Mouse (Mus musculus): ENCODE measurements around the gene 1700016K19Rik. TPM values are rescaled to one million over a fixed set of nuclear protein-coding genes. Genes with fewer than 3 reads are reported as not detected.
A peak's percentile ranks its signal among the peaks of the same experiment; 100 is the strongest.

The 1700016K19Rik gene
- polyA plus RNA-seq, 1 experiment, result not detected

DNA sequence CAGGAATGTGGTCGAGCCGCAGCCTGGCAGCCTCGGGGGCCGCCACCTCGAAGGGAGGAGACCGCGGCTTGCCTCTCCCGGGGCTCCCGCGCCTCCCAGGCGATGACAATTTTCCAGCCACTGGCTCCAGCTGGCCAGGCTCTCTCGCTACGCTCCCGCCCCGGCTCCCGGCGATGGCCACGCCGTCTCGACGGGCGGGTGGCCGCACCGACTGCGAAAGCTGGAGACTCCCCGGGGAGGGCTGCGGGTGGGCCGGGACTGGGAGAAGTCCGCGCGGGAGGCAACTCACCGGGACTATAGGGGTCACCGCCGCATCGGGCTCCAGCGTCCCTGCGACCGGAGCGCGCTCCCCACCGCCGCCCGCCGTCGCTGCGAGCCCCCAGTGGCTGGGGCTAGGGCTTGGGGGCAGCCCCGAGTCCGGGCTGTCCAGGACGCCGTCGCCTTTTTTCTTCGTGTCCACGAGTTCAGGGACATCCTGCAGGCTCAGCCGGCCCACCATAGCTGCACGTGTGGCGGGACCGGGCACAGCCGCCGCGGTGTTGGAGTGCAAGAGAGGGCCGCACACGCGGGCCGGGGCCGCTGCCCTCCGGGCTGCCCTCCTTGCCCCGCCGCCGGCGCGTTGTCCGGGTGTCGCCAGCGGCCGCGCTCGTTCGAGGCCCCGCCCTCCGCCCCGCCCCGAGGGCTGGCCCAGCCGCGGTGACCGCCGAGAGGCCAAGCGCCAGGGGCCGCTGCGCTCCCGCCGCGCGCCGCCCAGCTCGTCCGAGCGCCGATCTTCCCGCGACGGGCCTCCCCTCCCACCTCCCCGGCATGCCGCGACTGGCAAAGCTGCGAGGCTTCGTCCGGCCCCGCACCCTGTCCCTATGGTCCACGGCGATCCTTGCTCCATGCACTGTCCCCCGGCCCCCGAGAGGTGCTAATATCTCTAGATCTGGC, 27.7 kb downstream of the 1700016K19Rik start, which contains the start of gene Rflnb:
Rflnb (minus strand) TSS at position 644 of the 933 bp plus-strand sequence.
- peak within 1 kb of the TSS; percentile 55 for H3K4me3 ChIP-seq (ENCODE audit: insufficient read depth, low read length)
- no peaks in the 10 kb centered on the region for H3K4me1 ChIP-seq (ENCODE audit: control insufficient read depth, insufficient read depth, low read length)
- TF ChIP-seq POLR2A (IDR thresholded peaks at IDR 0.05; ENCODE audit: low read depth, low read length) (peak; percentile 69), CTCF (IDR thresholded peaks at IDR 0.05; ENCODE audit: borderline replicate concordance, insufficient read depth, low read length) (no peak)
- H3K27ac ChIP-seq (ENCODE audit: insufficient read depth, low read length), result peak within 1 kb of the TSS; percentile 30

DNA sequence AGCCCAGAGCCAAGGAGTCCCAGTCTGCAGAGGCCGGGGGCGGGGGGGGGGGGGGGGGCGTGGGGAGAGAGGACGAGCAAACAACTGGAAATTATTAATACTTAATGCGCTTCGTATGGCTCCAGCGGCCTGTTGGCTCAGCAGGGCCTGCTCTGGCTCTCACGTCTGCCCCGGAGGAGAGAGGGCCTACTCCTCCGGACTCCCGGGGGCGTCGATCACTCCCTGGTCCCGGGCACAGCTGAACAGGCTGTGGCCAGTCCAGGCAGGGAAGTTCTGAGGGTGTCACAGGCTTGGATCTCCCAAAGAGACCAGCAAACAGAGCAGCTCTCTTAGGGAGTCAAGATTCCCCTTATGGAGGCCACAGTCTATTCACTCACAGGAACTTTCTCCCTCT, 28.4 kb downstream of the 1700016K19Rik start:
- no peak for TF ChIP-seq POLR2A (IDR thresholded peaks at IDR 0.05; ENCODE audit: low read depth, low read length)
- no peak for TF ChIP-seq CTCF (IDR thresholded peaks at IDR 0.05; ENCODE audit: borderline replicate concordance, insufficient read depth, low read length)
- no peak overlapping the region for H3K4me3 ChIP-seq (ENCODE audit: insufficient read depth, low read length)
- no peaks in the 10 kb centered on the region for H3K4me1 ChIP-seq (ENCODE audit: control insufficient read depth, insufficient read depth, low read length)
- peak overlapping the region; percentile 30 for H3K27ac ChIP-seq (ENCODE audit: insufficient read depth, low read length)

DNA sequence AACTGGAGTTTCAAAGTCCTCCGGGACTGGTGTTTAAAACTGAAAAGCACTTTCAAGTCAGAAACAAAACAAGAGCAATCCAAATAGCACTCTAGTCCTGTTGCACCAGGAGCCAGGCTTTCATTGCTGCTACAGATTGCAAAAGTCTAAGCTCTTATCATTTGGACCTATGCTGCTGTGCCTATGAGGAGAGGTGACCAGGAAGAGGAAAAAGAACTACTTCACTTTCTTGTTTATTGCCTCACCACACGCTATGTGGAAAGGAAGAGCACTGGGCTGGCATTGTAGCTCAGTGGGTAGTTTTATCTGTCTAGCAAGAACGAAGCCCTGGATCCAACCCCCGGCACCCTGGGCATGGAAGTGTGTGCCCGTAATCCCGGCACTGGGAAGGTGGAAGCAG, 33.6 kb downstream of the 1700016K19Rik start:
- Histone ChIP-seq H3K4me1 (ENCODE audit: control insufficient read depth, insufficient read depth, low read length) (no peaks in the 10 kb centered on the region), H3K4me3 (ENCODE audit: insufficient read depth, low read length) (no peak overlapping the region), H3K27ac (ENCODE audit: insufficient read depth, low read length) (no peak overlapping the region)
- TF ChIP-seq CTCF (IDR thresholded peaks at IDR 0.05; ENCODE audit: borderline replicate concordance, insufficient read depth, low read length), result no peak
- no peak for TF ChIP-seq POLR2A (IDR thresholded peaks at IDR 0.05; ENCODE audit: low read depth, low read length)

DNA sequence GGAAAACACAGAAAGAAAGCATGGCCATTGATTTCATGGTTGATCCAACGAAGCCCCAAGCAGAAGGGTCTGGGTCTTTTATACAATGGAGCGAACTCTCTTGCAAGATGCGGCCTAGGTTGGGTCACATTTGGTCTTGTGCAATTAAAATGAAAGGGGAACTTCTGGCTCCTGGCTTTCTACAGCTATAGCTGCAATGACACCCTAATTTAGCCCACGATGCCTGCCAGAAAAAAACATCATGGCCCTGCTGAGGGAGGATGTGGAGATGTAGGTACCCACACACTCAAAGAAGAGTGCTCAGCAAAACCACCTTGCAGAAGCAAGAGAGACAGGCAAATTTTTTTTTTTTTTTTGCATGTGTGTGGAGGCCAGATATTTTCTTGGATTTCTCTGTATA, 34.1 kb downstream of the 1700016K19Rik start:
- no peak overlapping the region for H3K27ac ChIP-seq (ENCODE audit: insufficient read depth, low read length)
- no peaks in the 10 kb centered on the region for H3K4me1 ChIP-seq (ENCODE audit: control insufficient read depth, insufficient read depth, low read length)
- no peak overlapping the region for H3K4me3 ChIP-seq (ENCODE audit: insufficient read depth, low read length)
- TF ChIP-seq POLR2A (IDR thresholded peaks at IDR 0.05; ENCODE audit: low read depth, low read length), result no peak

DNA sequence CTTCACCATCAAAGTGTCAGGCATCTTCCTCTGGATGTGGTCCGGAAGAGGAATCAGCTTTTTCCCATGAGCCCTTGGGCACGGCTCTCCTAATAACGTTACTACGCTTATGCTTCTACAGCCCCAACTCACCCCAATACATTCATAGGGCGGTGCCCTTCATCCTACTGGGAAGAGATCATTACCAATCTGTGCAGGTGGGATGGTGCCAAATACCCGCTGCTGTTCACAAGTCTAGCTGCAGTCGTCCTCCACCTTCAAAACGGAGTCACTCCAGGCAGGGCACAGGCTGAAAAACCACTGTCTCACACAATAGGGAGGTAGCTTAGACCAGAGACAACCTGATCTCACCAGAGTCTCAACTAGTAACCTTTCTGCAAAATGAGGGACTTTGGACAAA, 35.5 kb downstream of the 1700016K19Rik start:
- Histone ChIP-seq H3K4me3 (ENCODE audit: insufficient read depth, low read length) (no peak overlapping the region), H3K27ac (ENCODE audit: insufficient read depth, low read length) (no peak overlapping the region), H3K4me1 (ENCODE audit: control insufficient read depth, insufficient read depth, low read length) (no peaks in the 10 kb centered on the region)
- TF ChIP-seq POLR2A (IDR thresholded peaks at IDR 0.05; ENCODE audit: low read depth, low read length), result no peak
- TF ChIP-seq CTCF (IDR thresholded peaks at IDR 0.05; ENCODE audit: borderline replicate concordance, insufficient read depth, low read length), result no peak

DNA sequence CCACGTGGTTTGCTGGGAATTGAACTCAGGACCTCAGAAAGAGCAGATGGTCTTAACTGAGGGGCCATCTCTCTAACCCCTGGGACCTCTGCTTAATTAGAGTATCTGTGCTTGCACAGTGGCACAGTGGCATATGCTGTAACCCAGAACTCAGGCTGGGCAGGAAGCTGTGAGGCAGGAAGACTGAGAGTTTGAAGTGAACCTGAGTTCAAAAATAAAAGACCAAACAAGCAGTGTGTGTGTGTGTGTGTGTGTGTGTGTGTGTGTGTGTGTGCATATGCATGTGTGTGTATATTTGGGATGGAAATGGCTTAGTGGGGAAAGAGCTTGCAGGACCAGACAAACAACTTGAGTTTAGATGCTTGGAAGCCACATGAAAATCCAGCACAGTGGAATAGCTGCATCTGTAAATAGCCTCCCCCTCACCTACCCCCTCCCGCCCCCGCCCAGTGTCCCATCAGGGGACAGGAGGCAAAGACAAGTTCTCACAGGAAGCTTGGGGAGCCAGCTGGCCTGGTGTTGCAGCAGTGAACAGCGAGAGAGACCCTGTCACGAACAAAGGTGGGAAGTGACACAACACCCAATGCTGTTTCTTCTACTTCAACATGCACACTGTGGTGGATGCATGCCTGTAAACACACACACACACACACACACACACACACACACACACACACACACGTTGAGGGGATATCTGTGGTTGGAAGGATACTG, 38.0 kb downstream of the 1700016K19Rik start:
- 0 out of 2 replicates have a peak, but pooled peaks cover 2% of the 10 kb centered on the region for H3K4me1 ChIP-seq (ENCODE audit: control insufficient read depth, insufficient read depth, low read length)
- H3K27ac ChIP-seq (ENCODE audit: insufficient read depth, low read length), result no peak overlapping the region
- no peak for TF ChIP-seq POLR2A (IDR thresholded peaks at IDR 0.05; ENCODE audit: low read depth, low read length)
- TF ChIP-seq CTCF (IDR thresholded peaks at IDR 0.05; ENCODE audit: borderline replicate concordance, insufficient read depth, low read length), result no peak
- no peak overlapping the region for H3K4me3 ChIP-seq (ENCODE audit: insufficient read depth, low read length)

DNA sequence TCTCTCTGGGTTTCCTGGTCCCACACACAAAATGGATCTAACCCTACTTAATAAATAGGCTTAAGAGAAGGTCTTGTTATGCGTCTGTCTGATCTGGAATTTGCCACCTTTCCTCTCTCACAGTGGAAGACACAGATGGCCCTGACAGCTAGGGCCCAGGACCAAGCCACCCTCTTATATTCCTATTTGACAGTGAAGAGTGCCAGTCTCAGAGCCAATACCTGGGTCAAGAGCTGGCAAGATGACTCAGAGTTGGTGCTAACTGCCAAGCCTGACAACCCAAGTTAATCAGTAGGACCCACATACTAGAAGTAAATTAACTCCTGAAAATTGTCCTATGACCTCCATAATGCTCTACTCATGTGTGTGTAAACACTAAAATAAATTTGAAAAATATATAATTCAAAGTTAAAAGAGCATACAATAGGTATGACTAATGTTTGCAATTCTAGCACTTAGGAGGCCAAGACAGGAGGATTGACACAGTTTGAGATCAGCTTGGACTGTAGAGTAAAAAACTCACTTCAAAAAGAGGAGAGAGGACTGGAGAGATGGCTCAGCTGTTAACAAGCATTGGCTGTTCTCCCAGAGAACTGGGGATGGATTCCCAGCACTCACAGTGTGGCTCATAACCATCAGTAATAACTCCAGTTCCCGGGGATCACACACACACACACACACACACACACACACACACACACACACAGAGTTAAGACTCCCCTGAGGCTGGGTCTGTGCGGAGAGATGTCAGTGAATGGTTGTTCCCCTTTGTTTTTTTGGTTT, 39.8 kb downstream of the 1700016K19Rik start:
- H3K27ac ChIP-seq (ENCODE audit: insufficient read depth, low read length), result no peak overlapping the region
- TF ChIP-seq CTCF (IDR thresholded peaks at IDR 0.05; ENCODE audit: borderline replicate concordance, insufficient read depth, low read length) (no peak), POLR2A (IDR thresholded peaks at IDR 0.05; ENCODE audit: low read depth, low read length) (no peak)
- 0 out of 2 replicates have a peak, but pooled peaks cover 2% of the 10 kb centered on the region for H3K4me1 ChIP-seq (ENCODE audit: control insufficient read depth, insufficient read depth, low read length)
- no peak overlapping the region for H3K4me3 ChIP-seq (ENCODE audit: insufficient read depth, low read length)

DNA sequence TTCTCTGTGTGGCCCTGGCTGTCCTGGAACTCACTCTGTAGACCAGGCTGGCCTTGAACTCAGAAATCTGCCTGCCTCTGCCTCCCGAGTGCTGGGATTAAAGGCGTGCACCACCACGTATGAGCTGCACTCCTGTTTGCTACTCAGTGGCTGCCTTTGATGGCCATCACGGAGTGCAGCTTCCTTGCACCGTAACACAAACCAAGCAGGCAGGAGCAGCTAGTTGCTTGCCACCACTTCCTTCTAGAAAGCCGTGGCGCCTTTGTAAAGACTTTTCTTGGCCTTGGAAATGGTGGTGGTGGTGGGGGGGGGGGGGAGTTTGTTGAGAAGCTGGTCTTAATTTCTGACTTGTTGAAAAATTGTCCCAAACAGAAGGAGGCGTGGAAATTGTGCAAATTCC, 40.4 kb downstream of the 1700016K19Rik start:
- TF ChIP-seq POLR2A (IDR thresholded peaks at IDR 0.05; ENCODE audit: low read depth, low read length), result no peak
- no peak for TF ChIP-seq CTCF (IDR thresholded peaks at IDR 0.05; ENCODE audit: borderline replicate concordance, insufficient read depth, low read length)
- Histone ChIP-seq H3K4me3 (ENCODE audit: insufficient read depth, low read length) (no peak overlapping the region), H3K4me1 (ENCODE audit: control insufficient read depth, insufficient read depth, low read length) (0 out of 2 replicates have a peak, but pooled peaks cover 2% of the 10 kb centered on the region), H3K27ac (ENCODE audit: insufficient read depth, low read length) (no peak overlapping the region)

DNA sequence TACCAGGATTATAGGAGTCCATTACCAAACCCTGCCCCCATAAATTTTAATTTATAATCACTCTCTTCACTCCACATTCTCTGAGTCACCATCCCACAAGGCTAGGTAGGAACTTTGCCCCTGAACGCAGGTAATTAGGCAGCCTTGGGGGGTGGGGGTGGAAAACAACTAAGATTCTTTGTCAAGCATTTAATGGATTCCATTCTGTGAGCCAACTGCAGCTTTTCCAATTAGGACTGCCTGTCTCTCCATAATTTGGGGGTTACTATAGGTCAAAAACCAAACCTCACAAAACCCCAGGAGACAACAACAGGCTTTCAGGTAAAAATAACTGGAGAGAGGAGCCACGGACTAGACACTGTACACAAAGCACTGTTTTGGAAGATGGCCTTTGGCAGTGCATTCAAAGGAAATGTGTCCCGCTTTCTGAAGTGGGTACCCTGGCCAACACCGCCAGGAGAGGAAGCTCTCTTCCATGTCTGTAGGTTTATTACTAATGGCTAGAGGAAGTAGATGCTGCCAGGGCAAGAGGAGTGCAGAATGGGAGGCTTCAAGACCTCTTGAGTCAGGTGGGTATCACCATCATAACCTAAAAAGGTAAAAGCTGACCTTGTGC, 41.2 kb downstream of the 1700016K19Rik start:
- H3K27ac ChIP-seq (ENCODE audit: insufficient read depth, low read length), result no peak overlapping the region
- TF ChIP-seq POLR2A (IDR thresholded peaks at IDR 0.05; ENCODE audit: low read depth, low read length), result no peak
- TF ChIP-seq CTCF (IDR thresholded peaks at IDR 0.05; ENCODE audit: borderline replicate concordance, insufficient read depth, low read length), result no peak

More for the DNA sequence above, 41.2 kb downstream of the 1700016K19Rik start:
- 0 out of 2 replicates have a peak, but pooled peaks cover 2% of the 10 kb centered on the region for H3K4me1 ChIP-seq (ENCODE audit: control insufficient read depth, insufficient read depth, low read length)
- no peak overlapping the region for H3K4me3 ChIP-seq (ENCODE audit: insufficient read depth, low read length)

Measured in embryonic fibroblast, embryonic 13.5 days (primary cell).